Mouse (Mus musculus) embryonic facial prominence, embryonic 15.5 days (tissue): Measurements from ENCODE around the gene Ano9. TPM values are rescaled to one million over a fixed set of nuclear protein-coding genes. Genes with fewer than 3 reads are reported as not detected.
A peak's percentile ranks its signal among the peaks of the same experiment; 100 is the strongest.

Source experiments
- ATAC-seq: fragments of 200-750 bp; cut with Nextera tagmentation; 2 replicates; pipeline ENCODE4 v1.8.0; 2017; ENCODE audit warnings: low read depth, moderate TSS enrichment; ENCODE audit not compliant: insufficient number of reproducible peaks, low FRiP score, low TSS enrichment
- H3K27ac ChIP-seq: fragments of 300-500 bp; sonication (generic); replicated peaks from 2 replicates; pipeline ENCODE4 v1.5.1; 2015; ENCODE audit warnings: mild to moderate bottlenecking, inconsistent platforms
- H3K27me3 ChIP-seq: fragments of 300-500 bp; sonication (generic); 2 replicates; pipeline ENCODE4 v1.6.1; 2015; ENCODE audit warnings: inconsistent platforms
- H3K36me3 ChIP-seq: fragments of 300-500 bp; sonication (generic); 2 replicates; pipeline ENCODE4 v1.6.1; 2015; ENCODE audit warnings: mild to moderate bottlenecking, inconsistent platforms
- H3K4me1 ChIP-seq: fragments of 300-500 bp; sonication (generic); 2 replicates; pipeline ENCODE4 v1.6.1; 2015; ENCODE audit warnings: inconsistent platforms
- H3K4me2 ChIP-seq: fragments of 300-500 bp; sonication (generic); replicated peaks from 2 replicates; pipeline ENCODE4 v1.6.1; 2015; ENCODE audit warnings: mild to moderate bottlenecking, inconsistent platforms
- H3K4me3 ChIP-seq: fragments of 300-500 bp; sonication (generic); replicated peaks from 2 replicates; pipeline ENCODE4 v1.5.1; 2015; ENCODE audit warnings: mild to moderate bottlenecking, inconsistent platforms
- H3K9ac ChIP-seq: fragments of 300-500 bp; sonication (generic); 2 replicates; pipeline ENCODE4 v1.6.1; 2015; ENCODE audit warnings: inconsistent platforms
- H3K9me3 ChIP-seq: fragments of 300-500 bp; sonication (generic); replicated peaks from 2 replicates; pipeline ENCODE4 v1.6.1; 2016; ENCODE audit warnings: inconsistent platforms
- WGBS: fragments of 180-500 bp; shearing (Covaris S2); methylation state at CpG from one replicate; pipeline ENCODE4 v1.1.7; 2015; 5-methylcytosine and 5-hydroxymethylcytosine counted together
- polyA plus RNA-seq: library from polyadenylated mRNA; unstranded; fragments of >200 nt; fragmentation: Nextera tagmentation; extraction: Ambion mirVana; gene quantifications from 2 replicates; pipeline ENCODE4 v1.2.1, GENCODE M21; 2015

Ano9 gene
- polyA plus RNA-seq: 18.2 and 20.7 TPM in 2 replicates

- Histone ChIP-seq H3K27ac (no peak within 1 kb of the TSS), H3K4me3 (peak within 1 kb of the TSS; percentile 24), H3K9me3 (no peaks in the 10 kb centered on the region), H3K4me2 (peak within 1 kb of the TSS; percentile 36), H3K27me3 (no peaks in the 10 kb centered on the region), H3K4me1 (peaks cover 4% of the 10 kb centered on the region), H3K9ac (no peak within 1 kb of the TSS), H3K36me3 (no peaks in the 10 kb centered on the region)
- ATAC-seq: no peak
- 9% methylated on average over 9 of the region's 9 CpGs for WGBS
These were observed at the start of gene Ano9 for GRCm38 (mm10) chr7:141117636-141118035. Gene Ano9, minus strand, starts transcription at chr7:141117806.

DNA sequence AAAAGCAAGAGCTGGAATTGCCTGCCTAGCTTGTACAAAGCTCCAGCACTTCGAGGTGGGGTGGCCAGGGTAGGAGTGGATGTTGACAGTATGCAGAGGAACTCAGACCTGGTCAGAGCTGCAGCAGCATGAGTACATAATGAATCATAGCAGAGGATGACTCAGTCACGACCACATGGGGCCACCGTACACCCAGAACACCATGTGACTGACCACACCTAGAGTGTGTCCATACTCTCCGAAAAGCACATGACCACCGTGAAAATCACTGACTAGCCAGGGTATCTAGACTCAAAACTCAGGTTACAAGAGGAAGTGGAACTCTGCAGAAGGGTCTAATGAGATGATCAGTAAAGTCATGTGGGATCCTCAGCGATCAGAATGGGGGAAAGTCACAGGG is 47.2 kb upstream of the Ano9 start:
- H3K9ac ChIP-seq: no peak overlapping the region
- H3K27me3 ChIP-seq: no peaks in the 10 kb centered on the region
- peaks cover 56% of the 10 kb centered on the region for H3K36me3 ChIP-seq
- H3K9me3 ChIP-seq: no peaks in the 10 kb centered on the region
- H3K27ac ChIP-seq: no peak overlapping the region
- no peak overlapping the region for H3K4me3 ChIP-seq
- peaks cover 28% of the 10 kb centered on the region for H3K4me1 ChIP-seq
- 80% methylated on average over 6 of the region's 6 CpGs for WGBS
- H3K4me2 ChIP-seq: no peak overlapping the region
- ATAC-seq: no peak

GRCm38 (mm10) chr7:141164397-141164796 is 46.8 kb upstream of the Ano9 start:
- no peak overlapping the region for H3K27ac ChIP-seq
- no peaks in the 10 kb centered on the region for H3K27me3 ChIP-seq
- no peak overlapping the region for H3K4me3 ChIP-seq
- 86% methylated on average over 7 of the region's 7 CpGs for WGBS
- no peak overlapping the region for H3K9ac ChIP-seq
- H3K36me3 ChIP-seq: peaks cover 60% of the 10 kb centered on the region
- ATAC-seq: no peak
- no peak overlapping the region for H3K4me2 ChIP-seq
- peaks cover 25% of the 10 kb centered on the region for H3K4me1 ChIP-seq
- no peaks in the 10 kb centered on the region for H3K9me3 ChIP-seq

DNA sequence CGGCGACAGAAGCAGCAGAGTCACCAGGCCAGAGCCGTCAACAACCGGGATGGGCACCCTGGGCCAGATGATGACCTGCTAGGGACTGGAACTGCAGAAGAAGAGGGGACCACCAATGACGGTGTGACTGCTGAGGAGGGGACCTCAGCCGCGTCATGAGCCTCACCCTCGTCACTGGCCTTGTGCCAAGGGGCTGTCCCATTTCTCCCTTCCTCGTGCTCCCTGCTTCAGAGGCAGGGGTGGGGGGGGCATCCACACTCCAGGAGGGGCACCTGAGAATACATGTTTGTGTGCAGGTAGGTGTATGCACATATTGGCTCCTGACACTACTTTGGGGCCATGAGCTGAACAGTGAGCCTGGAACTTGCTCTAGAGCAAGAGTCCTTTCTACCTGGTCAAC is 37.8 kb upstream of the Ano9 start:
- peaks cover 71% of the 10 kb centered on the region for H3K36me3 ChIP-seq
- no peaks in the 10 kb centered on the region for H3K4me1 ChIP-seq
- H3K27me3 ChIP-seq: no peaks in the 10 kb centered on the region
- 85% methylated on average over 9 of the region's 9 CpGs for WGBS
- ATAC-seq: no peak
- H3K27ac ChIP-seq: no peak overlapping the region
- no peak overlapping the region for H3K9ac ChIP-seq
- H3K4me2 ChIP-seq: no peak overlapping the region
- H3K4me3 ChIP-seq: no peak overlapping the region
- H3K9me3 ChIP-seq: no peaks in the 10 kb centered on the region

- Histone ChIP-seq H3K4me3 (no peak overlapping the region), H3K36me3 (peaks cover 40% of the 10 kb centered on the region), H3K4me1 (peaks cover 6% of the 10 kb centered on the region; the same call in 1 of the 2 replicates), H3K27me3 (no peaks in the 10 kb centered on the region), H3K9me3 (no peaks in the 10 kb centered on the region), H3K4me2 (no peak overlapping the region), H3K9ac (no peak overlapping the region), H3K27ac (no peak overlapping the region)
- no peak for ATAC-seq
- WGBS: 75% methylated on average over 4 of the region's 4 CpGs
These were observed 31.0 kb upstream of the Ano9 start for GRCm38 (mm10) chr7:141148639-141149038.

- no peaks in the 10 kb centered on the region for H3K9me3 ChIP-seq
- no peak overlapping the region for H3K9ac ChIP-seq
- no peak overlapping the region for H3K27ac ChIP-seq
- peaks cover 42% of the 10 kb centered on the region for H3K36me3 ChIP-seq
- H3K4me2 ChIP-seq: no peak overlapping the region
- no peaks in the 10 kb centered on the region for H3K27me3 ChIP-seq
- H3K4me1 ChIP-seq: peaks cover 6% of the 10 kb centered on the region; the same call in 1 of the 2 replicates
- no peak overlapping the region for H3K4me3 ChIP-seq
- 67% methylated on average over 6 of the region's 6 CpGs for WGBS
- no peak for ATAC-seq
These were observed 29.4 kb upstream of the Ano9 start for GRCm38 (mm10) chr7:141147044-141147443.

- H3K36me3 ChIP-seq: peaks cover 34% of the 10 kb centered on the region
- peaks cover 6% of the 10 kb centered on the region; the same call in 1 of the 2 replicates for H3K4me1 ChIP-seq
- H3K9me3 ChIP-seq: no peaks in the 10 kb centered on the region
- no peak overlapping the region for H3K9ac ChIP-seq
- H3K27ac ChIP-seq: 0 out of 2 replicates have a peak overlapping the region, but pooled peaks have one; percentile 11
- no peak overlapping the region for H3K4me3 ChIP-seq
- no peak for ATAC-seq
- H3K4me2 ChIP-seq: no peak overlapping the region
- WGBS: 89% methylated on average over 12 of the region's 12 CpGs
- no peaks in the 10 kb centered on the region for H3K27me3 ChIP-seq
These were observed 28.5 kb upstream of the Ano9 start for GRCm38 (mm10) chr7:141146043-141146595.

GRCm38 (mm10) chr7:141145403-141145802 is 27.8 kb upstream of the Ano9 start:
- Histone ChIP-seq H3K4me3 (no peak overlapping the region), H3K4me2 (no peak overlapping the region), H3K27ac (no peak overlapping the region), H3K9ac (no peak overlapping the region), H3K9me3 (no peaks in the 10 kb centered on the region), H3K36me3 (peaks cover 26% of the 10 kb centered on the region), H3K27me3 (no peaks in the 10 kb centered on the region), H3K4me1 (peaks cover 6% of the 10 kb centered on the region; the same call in 1 of the 2 replicates)
- WGBS: 75% methylated on average over 1 of the region's 1 CpGs
- no peak for ATAC-seq

- no peak for ATAC-seq
- H3K4me2 ChIP-seq: no peak overlapping the region
- no peaks in the 10 kb centered on the region for H3K9me3 ChIP-seq
- no peak overlapping the region for H3K27ac ChIP-seq
- 88% methylated on average over 3 of the region's 3 CpGs for WGBS
- H3K9ac ChIP-seq: no peak overlapping the region
- peaks cover 6% of the 10 kb centered on the region; the same call in 1 of the 2 replicates for H3K4me1 ChIP-seq
- no peaks in the 10 kb centered on the region for H3K27me3 ChIP-seq
- H3K36me3 ChIP-seq: peaks cover 28% of the 10 kb centered on the region
- H3K4me3 ChIP-seq: no peak overlapping the region
These were observed 27.0 kb upstream of the Ano9 start for GRCm38 (mm10) chr7:141144650-141145049.

DNA sequence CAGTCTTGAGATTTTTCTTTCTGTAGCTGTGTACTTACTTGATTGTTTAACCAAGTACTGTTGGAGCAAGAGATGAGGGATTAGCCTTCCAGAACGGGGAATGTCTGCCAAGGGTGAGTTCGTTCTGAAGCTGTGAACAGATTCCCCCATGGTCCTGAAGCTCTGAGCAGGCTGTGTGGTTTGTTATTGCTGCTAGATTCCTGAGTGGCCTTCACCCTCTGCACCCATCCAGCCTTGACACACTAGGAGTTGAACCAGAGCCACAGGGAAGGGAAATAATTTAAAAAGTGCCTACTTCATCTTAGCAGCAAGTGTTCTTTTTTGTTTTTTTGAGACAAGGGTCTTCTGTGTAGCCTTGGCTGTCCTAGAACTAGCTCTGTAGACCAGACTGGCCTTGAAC is 26.3 kb upstream of the Ano9 start:
- H3K4me3 ChIP-seq: no peak overlapping the region
- H3K4me1 ChIP-seq: peaks cover 6% of the 10 kb centered on the region; the same call in 1 of the 2 replicates
- WGBS: 69% methylated on average over 2 of the region's 2 CpGs
- no peak overlapping the region for H3K9ac ChIP-seq
- no peak for ATAC-seq
- H3K27ac ChIP-seq: no peak overlapping the region
- H3K36me3 ChIP-seq: peaks cover 30% of the 10 kb centered on the region
- no peaks in the 10 kb centered on the region for H3K9me3 ChIP-seq
- H3K27me3 ChIP-seq: no peaks in the 10 kb centered on the region
- no peak overlapping the region for H3K4me2 ChIP-seq

GRCm38 (mm10) chr7:141143112-141143511 is 25.5 kb upstream of the Ano9 start:
- Histone ChIP-seq H3K4me2 (no peak overlapping the region), H3K36me3 (peaks cover 37% of the 10 kb centered on the region), H3K9ac (no peak overlapping the region), H3K9me3 (no peaks in the 10 kb centered on the region), H3K27me3 (no peaks in the 10 kb centered on the region), H3K27ac (no peak overlapping the region), H3K4me3 (no peak overlapping the region), H3K4me1 (peaks cover 6% of the 10 kb centered on the region; the same call in 1 of the 2 replicates)
- WGBS: 57% methylated on average over 5 of the region's 5 CpGs
- no peak for ATAC-seq

- ATAC-seq: no peak
- H3K4me2 ChIP-seq: no peak overlapping the region
- no peaks in the 10 kb centered on the region for H3K4me1 ChIP-seq
- H3K36me3 ChIP-seq: peaks cover 55% of the 10 kb centered on the region
- no peaks in the 10 kb centered on the region for H3K27me3 ChIP-seq
- no peak overlapping the region for H3K27ac ChIP-seq
- WGBS: 88% methylated on average over 4 of the region's 4 CpGs
- H3K9me3 ChIP-seq: no peaks in the 10 kb centered on the region
- H3K9ac ChIP-seq: no peak overlapping the region
- H3K4me3 ChIP-seq: no peak overlapping the region
These were observed 23.7 kb upstream of the Ano9 start for GRCm38 (mm10) chr7:141141326-141141725.
